Mouse (Mus musculus): ENCODE results near the gene Metrn.
A peak's percentile ranks its signal among the peaks of the same experiment; 100 is the strongest.

Metrn gene

DNA sequence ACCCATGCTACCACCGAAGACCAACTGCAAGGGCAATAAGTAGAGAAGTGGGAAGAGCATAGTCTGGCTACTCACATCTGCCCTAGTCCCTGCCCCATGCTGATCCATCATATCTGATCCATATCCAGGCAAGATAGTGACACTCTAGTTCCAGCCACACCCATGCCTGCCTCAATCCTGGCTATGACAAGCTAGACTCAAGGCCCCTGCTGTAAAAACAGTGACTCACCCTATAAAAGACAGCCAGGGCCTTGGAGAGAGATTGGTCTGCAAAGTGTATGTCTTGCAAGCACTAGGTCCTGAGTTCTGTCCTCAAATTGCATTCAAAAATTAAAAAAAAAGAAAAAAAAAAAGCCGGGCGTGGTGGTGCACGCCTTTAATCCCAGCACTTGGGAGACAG lies 9.6 kb upstream of the Metrn start:
- no peak for DNase-seq

DNA sequence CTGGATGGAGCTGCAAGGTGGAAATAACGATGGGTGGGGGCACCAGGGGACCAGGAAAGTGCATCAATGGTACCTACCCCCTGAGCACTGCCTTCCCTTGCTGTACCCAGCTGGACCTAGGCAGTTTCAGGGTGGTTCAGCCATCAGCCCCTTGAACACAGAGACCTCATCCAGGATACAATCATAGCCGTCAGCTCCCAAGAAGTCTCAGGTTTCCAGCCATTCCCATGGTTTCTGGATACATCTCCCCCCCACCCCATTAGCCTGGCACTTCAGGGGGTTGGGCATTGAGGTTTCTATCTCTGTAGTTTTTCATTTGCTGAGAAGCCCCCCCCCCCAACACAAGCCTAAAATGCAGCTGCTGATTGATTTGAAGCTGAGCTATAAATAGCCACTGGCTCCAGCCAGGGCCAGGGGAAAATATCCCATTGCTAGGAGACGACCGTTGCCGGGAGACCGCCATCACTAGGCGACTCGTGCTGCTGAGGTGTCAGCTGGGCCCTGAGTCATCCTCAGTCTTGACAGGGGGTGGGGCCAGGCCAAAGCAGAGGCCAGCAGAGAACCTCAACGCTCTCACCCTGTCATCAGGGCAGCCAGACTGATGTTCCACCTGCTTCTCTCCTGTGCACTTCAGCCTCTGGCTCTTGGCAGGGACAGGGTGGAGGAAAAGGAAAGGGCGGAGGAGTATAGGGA lies 6.0 kb upstream of the Metrn start:
- DNase-seq = peak; percentile 80 to 81

- DNase-seq = peak; percentile 82 to 85
Measured at GRCm38 (mm10) chr17:25801029-25801428, 4.1 kb upstream of the Metrn start.

- DNase-seq = peak in 1 of 2 experiments; percentile 60
Measured at GRCm38 (mm10) chr17:25796211-25796771, 645 bp downstream of the Metrn start.

DNA sequence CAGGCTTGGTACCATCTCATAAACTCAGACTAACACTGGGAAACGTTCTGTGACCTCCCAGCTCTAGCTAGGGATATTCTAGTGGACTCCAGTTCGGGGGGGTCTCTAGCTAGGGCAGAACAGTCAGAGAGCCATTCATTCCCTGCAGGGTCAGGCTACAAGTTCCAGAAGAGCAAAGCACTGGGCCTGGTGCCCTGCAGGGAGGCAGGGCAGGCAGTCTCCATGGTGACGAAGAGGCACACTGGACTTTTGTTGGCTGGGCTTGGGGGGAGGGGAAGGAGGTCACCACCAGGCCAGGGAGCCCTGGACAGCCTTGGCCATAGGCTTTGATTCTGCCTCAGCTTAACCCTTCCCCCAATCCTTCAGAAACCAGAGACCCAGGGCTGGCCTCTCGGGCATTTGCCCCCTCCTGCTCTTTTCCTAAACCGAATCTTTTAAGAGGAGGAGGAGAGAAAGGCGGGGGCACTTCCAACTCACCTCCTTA lies 1.3 kb downstream of the Metrn start, which contains the start of gene AC134908.4:
Gene AC134908.4, minus strand, starts transcription at position 51 of the 484 bp plus-strand sequence.
- peak in 1 of 2 experiments; percentile 67 for DNase-seq

GRCm38 (mm10) chr17:25794998-25795397 lies 1.9 kb downstream of the Metrn start:
- no peak for DNase-seq

GRCm38 (mm10) chr17:25794197-25794596 lies 2.7 kb downstream of the Metrn start:
- peak in 1 of 2 experiments; percentile 51 for DNase-seq

DNA sequence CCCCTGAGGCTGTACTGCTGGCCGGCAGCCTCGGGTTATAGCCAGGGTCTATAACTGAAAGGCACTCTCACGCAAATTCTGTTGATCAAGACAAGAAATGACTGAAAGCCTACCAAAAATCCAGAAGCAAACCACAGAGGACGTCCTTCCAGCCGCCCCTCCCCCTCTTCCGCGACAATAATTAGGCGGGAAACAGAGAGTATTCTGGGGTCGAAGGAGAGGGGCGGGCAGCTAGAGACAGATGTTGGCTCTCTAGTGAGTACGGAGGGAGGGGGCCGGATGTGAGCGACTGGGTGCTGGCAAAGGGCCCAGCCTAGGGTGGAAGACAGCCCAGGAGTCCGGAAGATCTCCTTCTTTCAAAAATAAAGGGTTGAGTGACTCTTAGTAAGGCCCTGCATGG lies 4.3 kb downstream of the Metrn start, which contains the start of gene Fam173a:
Gene Fam173a, minus strand, starts transcription at position 287 of the 400 bp plus-strand sequence.
- peak; percentile 75 to 77 for DNase-seq

DNA sequence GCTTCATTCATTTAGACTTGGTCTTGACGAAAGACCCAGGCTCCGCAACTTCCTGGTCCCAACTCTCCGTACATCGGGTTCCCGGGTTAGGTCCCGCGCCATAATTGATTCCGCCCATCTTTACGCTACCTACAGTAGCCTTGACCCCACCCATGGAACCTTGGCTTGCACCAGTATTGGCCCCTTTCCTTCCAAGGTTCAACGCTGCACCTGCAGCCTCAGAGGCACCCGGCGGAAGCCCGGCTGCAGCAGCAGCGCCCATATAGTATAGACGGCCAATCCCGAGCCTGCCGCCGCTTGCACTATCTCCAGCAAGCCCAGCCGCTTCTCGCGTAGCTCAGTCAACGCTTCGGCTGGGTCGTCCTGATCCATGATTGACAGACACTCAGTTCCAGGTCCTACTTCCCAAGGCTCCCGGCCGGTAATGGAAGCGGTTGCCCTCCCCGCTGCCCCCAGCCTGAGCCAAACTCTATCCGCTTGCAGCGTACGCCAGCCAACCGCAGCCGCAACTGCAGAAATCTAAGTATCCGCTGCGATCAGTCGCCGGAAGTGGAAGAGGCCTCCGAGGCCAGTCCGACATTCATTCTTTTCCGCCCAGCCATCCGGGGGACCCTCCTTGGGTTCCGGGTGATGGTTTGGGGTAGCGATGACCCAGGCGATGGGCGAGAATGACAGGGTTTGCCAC lies 5.0 kb downstream of the Metrn start:
- peak; percentile 92 to 94 for DNase-seq

GRCm38 (mm10) chr17:25791320-25791842 lies 5.6 kb downstream of the Metrn start:
- peak in 1 of 2 experiments; percentile 44 for DNase-seq

- DNase-seq = no peak
Measured at GRCm38 (mm10) chr17:25786781-25787504, 10.0 kb downstream of the Metrn start.

GRCm38 (mm10) chr17:25786280-25786679 lies 10.7 kb downstream of the Metrn start, which contains the start of gene Ccdc78:
Gene Ccdc78, plus strand, starts transcription at chr17:25786580.
- DNase-seq = no peak

- peak; percentile 98 for DNase-seq
Measured at GRCm38 (mm10) chr17:25785281-25785745, 11.6 kb downstream of the Metrn start, which contains the start of gene Haghl. Gene Haghl, minus strand, starts transcription at chr17:25785673.

- no peak for DNase-seq
Measured at GRCm38 (mm10) chr17:25783861-25784574, 12.9 kb downstream of the Metrn start.

DNA sequence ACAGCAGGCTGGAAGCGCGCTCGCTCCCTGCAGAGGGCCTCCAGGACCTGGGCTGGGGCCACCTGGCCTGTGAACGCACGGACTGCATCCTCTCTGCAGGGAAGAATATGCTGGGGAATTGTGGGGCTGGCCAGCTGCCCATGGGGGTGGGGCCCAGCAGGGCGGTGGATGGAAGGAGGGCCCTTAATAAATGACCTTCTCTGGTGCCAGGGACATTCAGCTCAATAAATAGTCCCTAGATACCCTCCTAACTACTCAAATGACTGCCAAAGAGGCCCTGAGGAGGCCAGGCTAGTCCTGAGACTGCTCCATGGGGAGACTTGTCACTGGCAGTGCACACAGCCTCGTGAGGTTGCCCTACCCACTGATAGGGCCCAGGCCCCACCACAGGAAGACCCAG lies 13.8 kb downstream of the Metrn start:
- peak in 1 of 2 experiments; percentile 63 for DNase-seq

GRCm38 (mm10) chr17:25781339-25781738 lies 15.6 kb downstream of the Metrn start:
- DNase-seq = no peak

DNA sequence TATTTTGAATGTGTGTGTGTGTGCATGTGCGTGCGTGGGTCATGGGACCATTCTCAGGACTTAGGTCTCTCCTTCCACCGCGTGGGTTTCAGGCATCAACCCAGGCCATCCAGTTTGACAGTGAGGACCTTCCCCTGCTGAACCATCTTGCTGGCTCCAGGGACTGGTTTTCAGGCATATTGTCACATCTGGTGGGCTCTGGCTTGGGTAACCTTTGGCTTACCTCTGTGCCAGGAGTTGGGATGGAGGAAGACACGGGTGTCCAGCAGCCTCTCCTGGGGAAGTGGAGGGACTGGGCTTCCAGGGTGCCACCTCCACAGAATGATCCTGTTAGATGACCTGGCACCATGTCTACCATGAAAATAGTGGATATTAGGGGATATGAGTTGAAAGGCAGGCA lies 19.0 kb downstream of the Metrn start:
- no peak for DNase-seq

- no peak for DNase-seq
Measured at GRCm38 (mm10) chr17:25775318-25776062, 21.4 kb downstream of the Metrn start.

DNA sequence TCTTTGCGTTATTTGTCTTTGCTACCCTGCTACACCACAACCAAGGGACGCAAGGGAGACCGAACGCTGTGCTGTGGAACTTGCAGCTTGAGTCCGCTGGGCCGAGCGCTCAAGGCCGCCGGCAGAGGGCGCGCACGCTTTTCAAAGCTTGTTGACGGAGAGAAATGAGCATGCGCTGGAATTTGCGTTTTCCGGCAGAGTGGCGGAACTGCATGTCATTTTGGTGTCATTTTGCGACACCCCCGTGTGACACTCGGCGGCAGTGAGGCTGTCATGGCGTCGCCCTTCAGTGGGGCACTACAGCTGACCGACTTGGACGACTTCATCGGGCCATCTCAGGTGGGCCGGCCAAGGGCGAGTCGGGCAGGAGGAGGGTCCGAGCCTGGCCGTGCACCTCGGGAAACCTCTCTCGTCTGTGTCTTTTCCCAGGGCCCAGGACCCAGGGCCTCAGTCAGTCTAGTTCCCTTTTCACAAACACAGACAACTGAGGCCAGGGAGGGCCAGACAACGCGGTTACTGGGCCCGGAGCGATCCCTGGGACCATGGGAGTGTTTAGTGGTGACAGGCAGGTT lies 23.3 kb downstream of the Metrn start, which contains the start of gene Narfl:
Gene Narfl, plus strand, starts transcription at position 228 of the 572 bp plus-strand sequence.
- peak; percentile 99 for DNase-seq

GRCm38 (mm10) chr17:25769331-25769730 lies 27.6 kb downstream of the Metrn start:
- DNase-seq = no peak

All from cerebellum, postnatal 10 days (tissue).